Mouse (Mus musculus): ENCODE results near the gene Nup85.

The Nup85 gene

GRCm38 (mm10) chr11:115632247-115632646 is 68.0 kb downstream of the Nup85 start:
- DNase-seq (ENCODE audit: low read depth, low spot score) = no peak

DNA sequence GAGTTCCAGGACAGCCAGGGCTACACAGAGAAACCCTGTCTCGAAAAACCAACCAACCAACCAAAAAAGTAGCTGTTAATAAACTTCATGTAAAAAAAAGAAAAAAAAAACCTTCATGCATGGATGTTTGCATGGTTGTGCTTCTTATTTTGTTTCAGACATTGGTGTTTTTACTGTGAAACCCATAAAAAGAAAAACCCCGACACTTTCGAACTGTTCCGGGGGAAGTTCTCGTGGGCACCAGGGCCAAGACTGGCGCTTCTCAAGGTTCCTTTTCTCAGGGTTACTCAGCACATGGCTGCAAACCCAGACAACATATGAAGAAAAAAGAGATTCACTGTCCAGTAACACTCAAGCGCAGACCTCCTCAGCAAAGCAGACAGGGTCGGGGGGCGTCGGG is 68.6 kb downstream of the Nup85 start:
- no peak for DNase-seq (ENCODE audit: low read depth, low spot score)
